Mouse (Mus musculus) MEL (cell line): ENCODE results near the gene Slc24a4. TPM values are rescaled to one million over a fixed set of nuclear protein-coding genes. Genes with fewer than 3 reads are reported as not detected.

Experiments used
- DNase-seq: peaks from one replicate; pipeline ENCODE4 v3.0.0; 2011; ENCODE audit warnings: low read depth, low spot score
- H3K27ac ChIP-seq: 2 replicates; pipeline ENCODE4 v1.5.1; 2012; ENCODE audit warnings: low read depth, mild to moderate bottlenecking, control low read depth, low read length, moderate library complexity; ENCODE audit not compliant: control insufficient read depth
- H3K27me3 ChIP-seq, 2 experiments: fragments of 150-350 bp in 1 of 2; sonication (generic) in 1 of 2; 2 replicates each; pipeline ENCODE4 v1.6.1; 2012; ENCODE audit warnings: low read length in 2 of 2, mild to moderate bottlenecking in 2 of 2, improper control_type of control experiment in 1 of 2, moderate library complexity in 1 of 2; ENCODE audit not compliant: insufficient read depth in 2 of 2, control insufficient read depth in 1 of 2
- H3K36me3 ChIP-seq, 2 experiments: 2 replicates each; pipeline ENCODE4 v1.6.1; 2012 to 2014; ENCODE audit warnings: low read length in 2 of 2, improper control_type of control experiment in 1 of 2, inconsistent platforms in 1 of 2, mild to moderate bottlenecking in 1 of 2; ENCODE audit not compliant: insufficient read depth in 2 of 2, control insufficient read depth in 1 of 2
- H3K4me1 ChIP-seq, 2 experiments: fragments of 150-350 bp in 1 of 2; sonication (generic) in 1 of 2; 2 replicates each; pipeline ENCODE4 v1.6.1; 2012; ENCODE audit warnings: low read length in 2 of 2, improper control_type of control experiment in 1 of 2, mild to moderate bottlenecking in 1 of 2; ENCODE audit not compliant: insufficient read depth in 2 of 2, control insufficient read depth in 1 of 2
- H3K4me3 ChIP-seq, 2 experiments: fragments of 150-350 bp in 1 of 2; sonication (generic) in 1 of 2; 2 replicates each; pipeline ENCODE4 v1.5.1; 2012; ENCODE audit warnings: low read depth in 2 of 2, low read length in 2 of 2, mild to moderate bottlenecking in 2 of 2, moderate library complexity in 2 of 2, control low read depth in 1 of 2, improper control_type of control experiment in 1 of 2; ENCODE audit not compliant: control insufficient read depth in 1 of 2, insufficient read depth in 1 of 2
- H3K79me2 ChIP-seq: 2 replicates; pipeline ENCODE4 v1.6.1; 2012; ENCODE audit warnings: mild to moderate bottlenecking, low read length, moderate library complexity; ENCODE audit not compliant: control insufficient read depth, poor library complexity, insufficient read depth
- H3K9ac ChIP-seq: 2 replicates; pipeline ENCODE4 v1.6.1; 2012; ENCODE audit warnings: low read depth, mild to moderate bottlenecking, control low read depth, low read length, moderate library complexity; ENCODE audit not compliant: control insufficient read depth, poor library complexity, severe bottlenecking
- H3K9me3 ChIP-seq: fragments of 150-350 bp; sonication (generic); replicated peaks from 2 replicates; pipeline ENCODE4 v1.6.1; 2012; ENCODE audit warnings: mild to moderate bottlenecking, low read length, improper control_type of control experiment, moderate library complexity; ENCODE audit not compliant: insufficient read depth
- BHLHE40 ChIP-seq: IDR thresholded peaks from 2 replicates; pipeline ENCODE4 v1.6.1; 2012; ENCODE audit warnings: low read depth, mild to moderate bottlenecking, inconsistent platforms, low read length, improper control_type of control experiment, borderline replicate concordance
- CHD1 ChIP-seq: IDR thresholded peaks from 2 replicates; pipeline ENCODE4 v1.6.1; 2012; ENCODE audit warnings: low read depth, mild to moderate bottlenecking, inconsistent platforms, low read length, improper control_type of control experiment
- ELF1 ChIP-seq: IDR thresholded peaks from 2 replicates; pipeline ENCODE4 v1.6.1; 2014; ENCODE audit warnings: low read depth, mild to moderate bottlenecking, inconsistent platforms, low read length, improper control_type of control experiment, moderate library complexity
- EP300 ChIP-seq, 2 experiments: IDR thresholded peaks; 2 replicates each; pipeline ENCODE4 v1.6.1; 2011; ENCODE audit warnings: improper control_type of control experiment in 2 of 2, low read length in 2 of 2, low read depth in 1 of 2, mild to moderate bottlenecking in 1 of 2
- GABPA ChIP-seq: IDR thresholded peaks from 2 replicates; pipeline ENCODE4 v1.6.1; 2012; ENCODE audit warnings: low read depth, mild to moderate bottlenecking, inconsistent platforms, low read length, improper control_type of control experiment, moderate library complexity
- GATA1 ChIP-seq: IDR thresholded peaks from 2 replicates; pipeline ENCODE4 v1.6.1; 2011; ENCODE audit warnings: low read depth, low read length, improper control_type of control experiment
- HCFC1 ChIP-seq: IDR thresholded peaks from 2 replicates; pipeline ENCODE4 v1.6.1; 2012; ENCODE audit warnings: low read depth, mild to moderate bottlenecking, inconsistent platforms, low read length, improper control_type of control experiment, moderate library complexity
- MAFK ChIP-seq: IDR thresholded peaks from 2 replicates; pipeline ENCODE4 v1.6.1; 2011; ENCODE audit warnings: low read depth, mild to moderate bottlenecking, low read length, improper control_type of control experiment, borderline replicate concordance
- MYB ChIP-seq: IDR thresholded peaks from 2 replicates; pipeline ENCODE4 v1.6.1; 2011; ENCODE audit warnings: mild to moderate bottlenecking, low read depth, low read length, improper control_type of control experiment
- MYC ChIP-seq: IDR thresholded peaks from 2 replicates; pipeline ENCODE4 v1.6.1; 2011; ENCODE audit warnings: low read depth, mild to moderate bottlenecking, low read length, improper control_type of control experiment, moderate library complexity
- POLR2A ChIP-seq, 2 experiments: IDR thresholded peaks; 2 replicates each; pipeline ENCODE4 v1.6.1; 2011 to 2012; ENCODE audit warnings: low read length in 2 of 2, mild to moderate bottlenecking in 2 of 2, control low read depth in 1 of 2, improper control_type of control experiment in 1 of 2, low read depth in 1 of 2, moderate library complexity in 1 of 2; ENCODE audit not compliant: control insufficient read depth in 1 of 2, insufficient read depth in 1 of 2, poor library complexity in 1 of 2
- TBP ChIP-seq: IDR thresholded peaks from 2 replicates; pipeline ENCODE4 v1.8.0; 2011; ENCODE audit warnings: low read depth, low read length, improper control_type of control experiment
- UBTF ChIP-seq: IDR thresholded peaks from 2 replicates; pipeline ENCODE4 v1.6.1; 2012; ENCODE audit warnings: low read depth, mild to moderate bottlenecking, inconsistent platforms, low read length, improper control_type of control experiment, moderate library complexity, borderline replicate concordance; ENCODE audit not compliant: insufficient read depth
- USF1 ChIP-seq: IDR thresholded peaks from 2 replicates; pipeline ENCODE4 v1.6.1; 2014; ENCODE audit warnings: low read depth, mild to moderate bottlenecking, inconsistent platforms, low read length, improper control_type of control experiment, moderate library complexity
- ZKSCAN1 ChIP-seq: IDR thresholded peaks from 2 replicates; pipeline ENCODE4 v1.6.1; 2012; ENCODE audit warnings: low read depth, mild to moderate bottlenecking, inconsistent platforms, low read length, improper control_type of control experiment, moderate library complexity
- polyA plus RNA-seq, 2 experiments: library from polyadenylated mRNA; stranded (reverse) in 1 of 2; unstranded in 1 of 2; fragments of >175 nt in 1 of 2; fragments of >200 nt in 1 of 2; gene quantifications; 2 replicates each; pipeline versions ENCODE4 v1.2.1 to v1.2.4; 2012; ENCODE audit warnings: low replicate concordance in 2 of 2, low read depth in 1 of 2; ENCODE audit not compliant: insufficient read length in 2 of 2, insufficient read depth in 1 of 2, missing spikeins in 1 of 2
- total RNA-seq: library from RNA; depleted of rRNA; stranded (reverse); fragments of 300-350 nt; gene quantifications from 2 replicates; pipeline ENCODE4 v1.2.3, GENCODE M21; 2012; rRNA removed

The Slc24a4 gene
- total RNA-seq, result not detected in 2 replicates
- polyA plus RNA-seq, result not detected

DNA sequence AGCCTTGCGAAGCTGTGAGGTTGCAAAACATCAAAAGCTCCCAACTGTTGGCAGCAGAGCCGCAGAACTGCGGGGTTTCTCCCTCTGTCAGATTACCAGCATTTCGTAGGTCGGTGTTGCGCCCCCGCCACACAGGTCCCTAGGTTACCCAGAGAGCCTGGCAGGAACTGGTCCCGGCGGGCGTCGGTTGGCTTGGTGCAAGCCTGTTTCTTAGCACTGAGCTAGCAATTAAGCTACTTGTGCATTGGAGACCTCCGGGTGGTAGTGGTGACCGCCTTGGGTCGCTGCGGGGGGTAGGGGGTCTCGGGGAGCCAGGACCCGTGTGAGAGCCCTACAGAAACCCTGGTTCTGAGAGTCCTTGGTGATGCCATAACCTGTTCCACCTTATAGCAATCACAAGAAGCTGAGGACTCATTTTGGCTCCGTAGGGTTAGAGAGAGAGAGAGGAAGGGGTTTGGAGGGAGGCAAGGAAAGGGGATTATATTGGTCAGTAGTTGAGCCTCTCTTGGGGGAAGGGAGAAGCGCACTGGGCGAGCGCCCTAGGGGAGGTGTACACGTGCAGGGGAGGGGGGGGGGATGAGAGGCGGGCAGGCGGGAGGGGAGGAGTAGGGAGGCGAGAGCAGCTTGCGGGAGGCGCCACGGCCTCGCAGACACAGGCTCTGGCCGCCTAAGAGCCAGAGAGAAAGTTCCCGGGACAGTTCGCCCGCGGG lies at the start of gene Slc24a4:
Gene Slc24a4, plus strand, starts transcription at position 653 of the 710 bp plus-strand sequence.
- Histone ChIP-seq H3K27ac (no peak within 1 kb of the TSS), H3K36me3 (no peaks in the 10 kb centered on the region), H3K4me1 (no peaks in the 10 kb centered on the region), H3K9ac (no peak within 1 kb of the TSS), H3K27me3 (0 out of 4 replicates have a peak, but pooled peaks cover 0 to 1% of the 10 kb centered on the region in 2 experiments), H3K79me2 (no peaks in the 10 kb centered on the region), H3K4me3 (no peak within 1 kb of the TSS), H3K9me3 (no peaks in the 10 kb centered on the region)
- no peak for DNase-seq
- TF ChIP-seq BHLHE40 (no peak), GABPA (no peak), MAFK (no peak), ZKSCAN1 (no peak)

DNA sequence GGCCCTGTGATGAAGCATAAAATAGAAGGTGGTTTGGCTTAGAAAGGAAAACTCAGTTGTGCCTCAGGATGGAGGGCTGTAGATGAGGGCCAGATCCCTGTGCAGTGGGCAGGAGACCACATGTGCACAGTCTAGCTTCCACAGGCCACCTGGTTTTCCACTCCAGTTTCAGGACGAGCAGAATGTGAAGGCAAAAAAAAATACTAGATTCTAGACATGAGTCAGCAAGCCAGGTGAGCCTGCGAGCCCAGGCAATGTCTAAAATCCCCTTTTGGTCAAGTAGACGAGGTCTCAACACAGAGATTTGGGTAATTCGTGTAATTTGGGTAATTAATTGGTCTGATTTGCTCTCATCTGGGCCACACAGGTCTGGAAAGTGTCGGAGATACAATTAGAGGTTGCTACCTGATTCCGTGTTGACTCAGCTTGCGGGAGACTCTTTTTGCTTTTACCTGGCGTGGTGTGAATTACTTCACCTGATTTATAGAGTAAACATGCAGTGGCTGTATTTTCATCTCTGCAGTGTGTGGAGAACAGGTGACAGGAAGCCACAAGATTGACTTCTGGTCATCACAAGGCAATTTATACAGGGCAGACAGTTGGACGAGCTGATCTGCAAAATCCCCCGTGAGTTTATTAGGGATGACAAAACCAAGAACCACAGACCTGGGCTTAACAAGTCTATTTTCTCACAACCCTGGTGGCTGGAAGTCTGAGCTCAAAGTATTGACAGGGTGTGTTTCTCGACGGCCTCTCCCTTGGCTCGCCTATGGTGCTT lies 45.7 kb upstream of the Slc24a4 start:
- H3K9ac ChIP-seq, result no peak overlapping the region
- no peaks in the 10 kb centered on the region for H3K36me3 ChIP-seq
- no peak overlapping the region for H3K4me3 ChIP-seq
- no peaks in the 10 kb centered on the region for H3K4me1 ChIP-seq
- no peak overlapping the region for H3K27ac ChIP-seq
- H3K27me3 ChIP-seq, result peaks cover 2 to 9% of the 10 kb centered on the region in 2 experiments; a peak in 3 of 4 replicates
- H3K79me2 ChIP-seq, result no peaks in the 10 kb centered on the region
- no peak for DNase-seq
- TF ChIP-seq BHLHE40, result no peak
- no peak for TF ChIP-seq CHD1
- TF ChIP-seq GATA1, result no peak
- no peak for TF ChIP-seq MYC
- no peak for TF ChIP-seq HCFC1
- no peak for TF ChIP-seq EP300 (IDR thresholded peaks at IDR 0.05; ENCODE audit: low read depth in 1 of 2, low read length in 2 of 2)
- TF ChIP-seq USF1, result no peak
- H3K9me3 ChIP-seq, result no peaks in the 10 kb centered on the region

DNA sequence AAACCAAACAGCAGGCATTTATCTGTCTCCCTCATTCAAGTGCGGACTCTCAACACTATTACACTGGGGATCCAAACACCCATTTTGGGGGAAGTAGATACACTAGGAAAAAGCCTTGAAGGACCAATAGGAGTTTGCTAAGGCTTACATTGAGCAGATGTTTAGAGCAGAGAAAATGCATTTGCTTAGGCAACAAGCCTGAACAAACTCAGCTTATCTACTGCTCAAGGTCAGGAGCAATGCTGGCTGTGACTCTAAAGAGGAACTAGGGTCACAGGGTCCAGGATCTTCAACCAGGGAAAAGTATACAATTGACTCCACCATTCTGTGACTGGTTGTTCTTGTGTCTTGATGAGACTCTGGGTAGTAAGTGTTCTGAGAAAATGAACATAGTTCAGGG lies 38.0 kb upstream of the Slc24a4 start:
- no peaks in the 10 kb centered on the region for H3K9me3 ChIP-seq
- DNase-seq, result peak; percentile 8
- no peaks in the 10 kb centered on the region; a peak in 2 of 4 replicates for H3K27me3 ChIP-seq
- TF ChIP-seq MYB, result no peak
- no peak for TF ChIP-seq ZKSCAN1
- TF ChIP-seq ELF1, result no peak
- no peak for TF ChIP-seq UBTF
- no peak for TF ChIP-seq POLR2A (IDR thresholded peaks at IDR 0.05; ENCODE audit: control insufficient read depth in 1 of 2, insufficient read depth in 1 of 2, low read depth in 1 of 2, low read length in 2 of 2, poor library complexity in 1 of 2)
- no peak for TF ChIP-seq MYC
- no peak for TF ChIP-seq HCFC1
- no peak for TF ChIP-seq TBP
- H3K27ac ChIP-seq, result no peak overlapping the region
- H3K4me3 ChIP-seq, result no peak overlapping the region
- no peak overlapping the region for H3K9ac ChIP-seq
- no peaks in the 10 kb centered on the region for H3K4me1 ChIP-seq
- no peaks in the 10 kb centered on the region for H3K79me2 ChIP-seq
- no peaks in the 10 kb centered on the region for H3K36me3 ChIP-seq
